Mouse (Mus musculus) forebrain, embryonic 10.5 days (tissue): ENCODE measurements around the gene C9. TPM values are rescaled to one million over a fixed set of nuclear protein-coding genes. Genes with fewer than 3 reads are reported as not detected.

ENCODE experiments used
- DNase-seq: peaks from one replicate; pipeline ENCODE4 v3.0.0-alpha.2; 2017; ENCODE audit warnings: low spot score; ENCODE audit errors: extremely low spot score
- H3K27ac ChIP-seq: fragments of 300-500 bp; sonication (generic); 2 replicates; pipeline ENCODE4 v1.5.1; 2016; ENCODE audit warnings: mild to moderate bottlenecking
- H3K27me3 ChIP-seq: fragments of 300-500 bp; sonication (generic); 2 replicates; pipeline ENCODE4 v1.6.1; 2016; ENCODE audit warnings: mild to moderate bottlenecking; ENCODE audit not compliant: poor library complexity, severe bottlenecking
- H3K36me3 ChIP-seq: fragments of 300-500 bp; sonication (generic); replicated peaks from 2 replicates; pipeline ENCODE4 v1.6.1; 2016; ENCODE audit warnings: mild to moderate bottlenecking, moderate library complexity
- H3K4me1 ChIP-seq: fragments of 300-500 bp; sonication (generic); 2 replicates; pipeline ENCODE4 v1.6.1; 2016
- H3K4me3 ChIP-seq: fragments of 300-500 bp; sonication (generic); 2 replicates; pipeline ENCODE4 v1.5.1; 2016; ENCODE audit warnings: mild to moderate bottlenecking, moderate library complexity
- H3K9me3 ChIP-seq: fragments of 300-500 bp; sonication (generic); 2 replicates; pipeline ENCODE4 v1.6.1; 2016; ENCODE audit warnings: mild to moderate bottlenecking, moderate library complexity
- whole genome bisulfite sequencing: fragments of 180-500 bp; shearing (Covaris S2); methylation state at CpG from one replicate; pipeline ENCODE4 v1.1.7; 2016; 5-methylcytosine and 5-hydroxymethylcytosine counted together
- polyA plus RNA-seq: library from polyadenylated mRNA; unstranded; fragments of >200 nt; fragmentation: Nextera tagmentation; extraction: Ambion mirVana; gene quantifications from 2 replicates; pipeline ENCODE4 v1.2.1, GENCODE M21; 2016

The C9 gene
- polyA plus RNA-seq = not detected in 2 replicates

DNA sequence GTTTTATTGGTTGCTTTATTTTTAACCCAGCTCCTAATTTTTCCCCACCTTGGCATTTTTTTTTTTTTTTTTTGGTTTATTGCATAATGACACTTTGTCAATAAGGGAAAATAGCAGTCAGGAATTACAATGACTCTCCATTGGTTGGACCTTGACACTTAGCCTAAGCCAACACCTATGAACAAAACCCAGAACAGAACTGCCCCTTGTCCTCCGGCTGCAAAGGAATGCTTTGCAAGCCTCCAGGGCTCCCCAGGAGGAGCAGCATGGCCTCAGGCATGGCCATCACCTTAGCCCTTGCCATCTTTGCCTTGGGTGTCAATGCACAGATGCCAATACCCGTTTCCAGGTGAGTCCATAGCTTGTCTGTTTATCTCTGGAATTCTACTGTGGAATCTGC, at the start of gene C9:
Gene C9 (plus strand): TSS at position 193 of the 400 bp plus-strand sequence.
- Histone ChIP-seq H3K27ac (no peak within 1 kb of the TSS), H3K4me3 (no peak within 1 kb of the TSS), H3K9me3 (no peaks in the 10 kb centered on the region), H3K27me3 (no peaks in the 10 kb centered on the region), H3K36me3 (no peaks in the 10 kb centered on the region), H3K4me1 (peaks cover 8% of the 10 kb centered on the region)
- WGBS = 74% methylated on average over 2 of the region's 2 CpGs
- DNase-seq = no peak

DNA sequence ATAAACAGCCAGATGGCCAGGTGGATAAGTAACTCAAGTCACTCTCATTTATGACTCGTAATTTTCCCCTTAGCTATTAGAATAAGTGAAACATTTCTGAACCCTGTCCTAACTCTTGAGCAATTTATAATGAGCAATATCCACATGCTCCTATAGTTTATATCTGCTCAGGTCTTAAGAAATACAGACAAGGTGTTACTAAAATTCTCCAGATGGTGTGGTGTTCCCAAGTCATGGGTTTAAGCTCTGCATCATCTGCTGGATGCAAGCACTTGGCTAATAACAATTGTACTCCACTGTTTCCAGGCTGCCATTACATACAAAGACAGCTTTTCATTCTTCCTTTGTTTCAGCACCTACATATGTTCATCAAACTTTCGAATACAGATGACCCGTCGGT, 46.9 kb upstream of the C9 start:
- H3K9me3 ChIP-seq = no peaks in the 10 kb centered on the region
- no peak overlapping the region for H3K27ac ChIP-seq
- no peaks in the 10 kb centered on the region for H3K4me1 ChIP-seq
- H3K36me3 ChIP-seq = 0 out of 2 replicates have a peak, but pooled peaks cover 4% of the 10 kb centered on the region
- no peak overlapping the region for H3K4me3 ChIP-seq
- no peaks in the 10 kb centered on the region for H3K27me3 ChIP-seq
- DNase-seq = no peak
- 92% methylated on average over 4 of the region's 4 CpGs for WGBS

GRCm38 (mm10) chr15:6398881-6399280, 46.2 kb upstream of the C9 start:
- no peaks in the 10 kb centered on the region for H3K4me1 ChIP-seq
- no peak overlapping the region for H3K4me3 ChIP-seq
- H3K36me3 ChIP-seq = 0 out of 2 replicates have a peak, but pooled peaks cover 4% of the 10 kb centered on the region
- no peak overlapping the region for H3K27ac ChIP-seq
- H3K27me3 ChIP-seq = no peaks in the 10 kb centered on the region
- H3K9me3 ChIP-seq = no peaks in the 10 kb centered on the region
- DNase-seq = no peak
- 95% methylated on average over 6 of the region's 6 CpGs for WGBS

GRCm38 (mm10) chr15:6400115-6400514, 45.0 kb upstream of the C9 start:
- H3K4me3 ChIP-seq = no peak overlapping the region
- no peaks in the 10 kb centered on the region for H3K27me3 ChIP-seq
- 0 out of 2 replicates have a peak, but pooled peaks cover 4% of the 10 kb centered on the region for H3K36me3 ChIP-seq
- no peak overlapping the region for H3K27ac ChIP-seq
- 91% methylated on average over 8 of the region's 8 CpGs for WGBS
- DNase-seq = no peak
- H3K4me1 ChIP-seq = no peaks in the 10 kb centered on the region
- H3K9me3 ChIP-seq = no peaks in the 10 kb centered on the region

DNA sequence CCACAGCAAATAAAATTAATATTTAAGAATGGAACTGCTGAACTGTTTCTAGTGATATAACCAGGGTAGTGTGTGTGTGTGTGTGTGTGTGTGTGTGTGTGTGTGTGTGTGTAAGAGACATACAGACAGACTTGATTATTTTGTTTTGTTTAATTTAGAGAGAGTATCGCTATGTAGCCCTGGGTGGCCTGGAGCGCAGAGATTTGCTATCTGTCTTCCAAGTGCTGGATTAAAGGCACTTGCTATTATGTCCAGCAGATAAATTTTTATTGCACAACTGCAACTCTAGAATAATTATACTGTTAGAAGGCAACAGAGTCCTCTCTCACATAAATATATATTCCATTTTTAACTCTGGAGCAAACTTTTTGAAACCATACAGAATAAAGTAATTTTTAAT, 42.7 kb upstream of the C9 start:
- Histone ChIP-seq H3K36me3 (no peaks in the 10 kb centered on the region), H3K4me1 (no peaks in the 10 kb centered on the region), H3K27me3 (no peaks in the 10 kb centered on the region), H3K9me3 (no peaks in the 10 kb centered on the region), H3K27ac (no peak overlapping the region), H3K4me3 (no peak overlapping the region)
- 84% methylated on average over 2 of the region's 2 CpGs for WGBS
- no peak for DNase-seq

DNA sequence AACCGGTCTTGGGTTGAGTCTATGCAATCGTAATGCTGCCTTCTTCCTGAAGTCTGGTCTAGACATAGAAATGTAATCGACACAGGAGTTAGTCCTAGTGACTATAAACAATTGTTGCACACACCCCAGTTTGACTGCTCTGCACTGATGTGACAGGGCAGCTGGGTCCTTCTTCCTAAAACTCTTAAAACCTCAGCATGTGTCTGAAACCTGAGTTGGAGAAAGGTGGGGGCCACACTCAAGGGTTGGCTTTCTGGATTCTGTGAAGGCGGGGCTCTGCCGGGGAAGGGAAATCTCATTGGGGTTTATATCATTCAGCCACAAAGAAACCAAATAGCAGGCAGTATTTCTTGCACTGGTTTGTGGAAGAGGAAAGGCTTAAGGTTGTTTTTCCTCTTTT, 41.0 kb upstream of the C9 start:
- no peak overlapping the region for H3K27ac ChIP-seq
- H3K9me3 ChIP-seq = no peaks in the 10 kb centered on the region
- DNase-seq = no peak
- no peaks in the 10 kb centered on the region for H3K27me3 ChIP-seq
- 90% methylated on average over 5 of the region's 5 CpGs for WGBS
- no peaks in the 10 kb centered on the region for H3K36me3 ChIP-seq
- H3K4me3 ChIP-seq = no peak overlapping the region
- H3K4me1 ChIP-seq = no peaks in the 10 kb centered on the region

DNA sequence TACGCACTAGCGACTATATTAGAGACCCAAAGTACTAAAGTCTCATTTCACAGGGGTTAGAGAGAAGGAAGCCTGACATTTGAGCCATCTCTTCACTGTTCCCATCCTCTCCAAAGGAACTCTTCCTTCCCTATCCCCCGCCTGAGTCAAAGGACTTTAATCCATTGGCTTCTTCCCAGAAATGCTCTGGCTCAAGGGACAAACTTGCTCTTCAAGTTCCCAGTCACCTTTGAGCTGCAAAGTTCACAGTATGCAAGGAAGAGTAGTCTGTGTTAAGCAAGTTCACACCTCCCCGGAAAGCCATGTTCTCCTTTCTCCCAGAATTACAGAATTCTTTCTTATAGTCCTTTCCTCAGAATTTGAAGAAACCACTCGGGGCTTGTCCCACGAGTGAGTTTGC, 38.4 kb upstream of the C9 start:
- Histone ChIP-seq H3K9me3 (no peaks in the 10 kb centered on the region), H3K4me1 (no peaks in the 10 kb centered on the region), H3K36me3 (no peaks in the 10 kb centered on the region), H3K4me3 (no peak overlapping the region), H3K27ac (no peak overlapping the region), H3K27me3 (no peaks in the 10 kb centered on the region)
- WGBS = 89% methylated on average over 6 of the region's 6 CpGs
- no peak for DNase-seq

DNA sequence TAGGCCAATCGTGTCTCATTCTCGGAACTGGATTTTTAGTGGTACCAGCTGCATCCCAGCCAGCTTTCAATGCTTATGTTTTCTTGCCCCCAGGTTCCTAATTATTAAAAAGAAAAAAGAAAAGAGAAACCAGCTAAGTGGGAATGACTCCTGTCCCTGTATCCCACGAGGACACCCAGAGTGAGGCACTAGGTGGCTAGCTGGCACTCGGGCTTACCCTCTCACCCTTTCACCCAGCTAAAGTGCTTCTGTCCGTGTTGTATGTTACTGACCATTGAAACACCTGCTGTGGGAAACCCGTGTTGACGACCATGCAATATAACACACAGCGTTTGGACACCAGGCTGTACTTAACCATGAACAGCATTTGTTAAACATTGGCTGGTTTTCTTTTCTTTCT, 36.1 kb upstream of the C9 start:
- H3K4me3 ChIP-seq = no peak overlapping the region
- no peaks in the 10 kb centered on the region for H3K27me3 ChIP-seq
- no peaks in the 10 kb centered on the region for H3K36me3 ChIP-seq
- 91% methylated on average over 8 of the region's 8 CpGs for WGBS
- H3K27ac ChIP-seq = no peak overlapping the region
- DNase-seq = no peak
- H3K9me3 ChIP-seq = no peaks in the 10 kb centered on the region
- H3K4me1 ChIP-seq = no peaks in the 10 kb centered on the region

- 92% methylated on average over 3 of the region's 3 CpGs for WGBS
- Histone ChIP-seq H3K4me3 (no peak overlapping the region), H3K4me1 (no peaks in the 10 kb centered on the region), H3K27ac (no peak overlapping the region), H3K9me3 (no peaks in the 10 kb centered on the region), H3K36me3 (no peaks in the 10 kb centered on the region), H3K27me3 (no peaks in the 10 kb centered on the region)
- DNase-seq = no peak
These were observed 35.0 kb upstream of the C9 start for GRCm38 (mm10) chr15:6410161-6410560.

DNA sequence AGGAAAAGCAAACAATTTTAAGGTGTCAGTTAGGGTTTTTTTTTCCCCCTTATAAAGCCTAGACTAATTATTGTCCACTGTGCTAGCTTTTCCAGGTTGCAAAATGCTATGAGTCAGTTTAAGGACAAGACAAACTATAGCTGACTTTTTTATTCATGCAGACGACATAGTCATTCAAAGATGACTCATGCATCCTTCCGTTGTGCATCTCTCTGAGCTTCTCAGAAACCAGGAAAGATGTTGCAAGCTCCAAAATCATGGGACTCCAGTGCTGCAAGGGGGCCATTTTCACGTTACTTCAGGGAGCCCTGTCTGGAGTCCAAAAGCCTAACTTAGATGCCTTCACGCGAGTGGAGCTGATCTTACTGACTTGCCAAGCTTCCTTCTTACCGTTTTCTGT, 33.8 kb upstream of the C9 start:
- no peak overlapping the region for H3K4me3 ChIP-seq
- H3K4me1 ChIP-seq = no peaks in the 10 kb centered on the region
- H3K9me3 ChIP-seq = no peaks in the 10 kb centered on the region
- H3K36me3 ChIP-seq = no peaks in the 10 kb centered on the region
- DNase-seq = no peak
- no peaks in the 10 kb centered on the region for H3K27me3 ChIP-seq
- H3K27ac ChIP-seq = no peak overlapping the region
- 91% methylated on average over 6 of the region's 6 CpGs for WGBS

GRCm38 (mm10) chr15:6415317-6415716, 29.8 kb upstream of the C9 start:
- no peaks in the 10 kb centered on the region for H3K9me3 ChIP-seq
- no peak for DNase-seq
- H3K4me3 ChIP-seq = no peak overlapping the region
- H3K36me3 ChIP-seq = peaks cover 11% of the 10 kb centered on the region; the same call in 1 of the 2 replicates
- H3K4me1 ChIP-seq = no peaks in the 10 kb centered on the region
- 86% methylated on average over 5 of the region's 5 CpGs for WGBS
- H3K27ac ChIP-seq = no peak overlapping the region
- H3K27me3 ChIP-seq = no peaks in the 10 kb centered on the region

DNA sequence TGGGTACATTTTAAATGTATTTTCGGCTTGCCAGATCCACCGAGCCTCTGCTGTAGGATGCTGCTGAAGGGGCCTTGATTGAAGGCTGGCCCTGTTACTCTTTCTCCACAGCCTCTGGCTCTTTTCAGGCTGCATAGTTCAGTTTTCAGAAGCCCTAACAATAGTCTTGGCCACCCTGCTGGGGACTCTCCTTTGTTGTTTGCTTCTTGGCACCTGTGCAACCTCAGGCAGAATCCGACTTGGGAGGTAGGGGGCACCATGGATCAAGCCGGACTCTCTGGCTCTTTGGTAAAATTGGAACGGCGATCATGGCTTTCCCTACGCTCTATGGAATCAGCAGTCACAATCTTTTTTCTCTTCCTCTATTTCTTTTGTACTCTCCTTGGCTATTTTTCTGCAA, 13.3 kb upstream of the C9 start:
- WGBS = 56% methylated on average over 7 of the region's 7 CpGs
- no peaks in the 10 kb centered on the region for H3K27me3 ChIP-seq
- H3K36me3 ChIP-seq = peaks cover 32% of the 10 kb centered on the region
- no peak for DNase-seq
- no peak overlapping the region for H3K4me3 ChIP-seq
- peaks cover 9% of the 10 kb centered on the region for H3K9me3 ChIP-seq
- no peak overlapping the region for H3K27ac ChIP-seq
- H3K4me1 ChIP-seq = peaks cover 11% of the 10 kb centered on the region

- DNase-seq = no peak
- Histone ChIP-seq H3K9me3 (peaks cover 9% of the 10 kb centered on the region), H3K27ac (no peak overlapping the region), H3K36me3 (peaks cover 29% of the 10 kb centered on the region), H3K4me3 (no peak overlapping the region), H3K27me3 (no peaks in the 10 kb centered on the region), H3K4me1 (peaks cover 11% of the 10 kb centered on the region)
- WGBS = 97% methylated on average over 7 of the region's 7 CpGs
These were observed 12.7 kb upstream of the C9 start for GRCm38 (mm10) chr15:6432411-6432810.

DNA sequence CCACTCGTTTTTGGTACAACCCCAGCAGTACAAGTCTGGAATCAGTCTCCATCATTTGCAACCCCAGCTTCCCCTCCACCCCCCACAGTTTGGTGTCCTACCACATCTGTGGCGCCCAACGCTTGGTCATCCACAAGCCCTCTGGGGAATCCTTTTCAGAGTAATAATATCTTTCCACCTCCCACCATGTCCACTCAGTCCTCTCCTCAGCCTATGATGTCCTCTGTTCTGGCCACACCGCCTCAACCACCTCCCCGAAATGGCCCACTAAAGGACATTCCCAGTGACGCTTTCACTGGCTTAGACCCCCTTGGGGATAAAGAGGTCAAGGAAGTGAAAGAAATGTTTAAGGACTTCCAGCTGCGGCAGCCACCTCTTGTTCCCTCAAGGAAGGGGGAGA, 9.8 kb upstream of the C9 start:
- peaks cover 11% of the 10 kb centered on the region for H3K4me1 ChIP-seq
- no peak overlapping the region for H3K27ac ChIP-seq
- no peak for DNase-seq
- WGBS = 83% methylated on average over 7 of the region's 7 CpGs
- no peaks in the 10 kb centered on the region for H3K27me3 ChIP-seq
- H3K9me3 ChIP-seq = peaks cover 9% of the 10 kb centered on the region
- no peak overlapping the region for H3K4me3 ChIP-seq
- H3K36me3 ChIP-seq = peaks cover 20% of the 10 kb centered on the region
